Mouse (Mus musculus) hindbrain, embryonic 15.5 days (tissue): ENCODE results near the gene Mfsd6. TPM values are rescaled to one million over a fixed set of nuclear protein-coding genes. Genes with fewer than 3 reads are reported as not detected.

ENCODE experiments used
- ATAC-seq: fragments of 200-750 bp; cut with Nextera tagmentation; 2 replicates; pipeline ENCODE4 v1.8.0; 2017; ENCODE audit warnings: low read depth, moderate number of reproducible peaks, moderate TSS enrichment; ENCODE audit not compliant: low FRiP score
- H3K27ac ChIP-seq: fragments of 300-500 bp; sonication (generic); replicated peaks from 2 replicates; pipeline ENCODE4 v1.5.1; 2015; ENCODE audit warnings: mild to moderate bottlenecking, inconsistent platforms
- H3K27me3 ChIP-seq: fragments of 300-500 bp; sonication (generic); 2 replicates; pipeline ENCODE4 v1.6.1; 2015; ENCODE audit warnings: control low read depth, inconsistent platforms
- H3K36me3 ChIP-seq: fragments of 300-500 bp; sonication (generic); 2 replicates; pipeline ENCODE4 v1.6.1; 2015; ENCODE audit warnings: control low read depth, inconsistent platforms
- H3K4me1 ChIP-seq: fragments of 300-500 bp; sonication (generic); replicated peaks from 2 replicates; pipeline ENCODE4 v1.6.1; 2015; ENCODE audit warnings: control low read depth, inconsistent platforms
- H3K4me2 ChIP-seq: fragments of 300-500 bp; sonication (generic); 2 replicates; pipeline ENCODE4 v1.6.1; 2015; ENCODE audit warnings: moderate library complexity, mild to moderate bottlenecking, inconsistent platforms
- H3K4me3 ChIP-seq: fragments of 300-500 bp; sonication (generic); 2 replicates; pipeline ENCODE4 v1.5.1; 2015; ENCODE audit warnings: mild to moderate bottlenecking, inconsistent platforms
- H3K9ac ChIP-seq: fragments of 300-500 bp; sonication (generic); 2 replicates; pipeline ENCODE4 v1.6.1; 2015; ENCODE audit warnings: inconsistent platforms
- H3K9me3 ChIP-seq: fragments of 300-500 bp; sonication (generic); 2 replicates; pipeline ENCODE4 v1.6.1; 2016; ENCODE audit warnings: control low read depth, inconsistent platforms
- WGBS: fragments of 180-500 bp; shearing (Covaris S2); methylation state at CpG from one replicate; pipeline ENCODE4 v1.1.7; 2015; 5-methylcytosine and 5-hydroxymethylcytosine counted together
- polyA plus RNA-seq: library from polyadenylated mRNA; unstranded; fragments of >200 nt; fragmentation: Nextera tagmentation; extraction: Ambion mirVana; gene quantifications from 2 replicates; pipeline ENCODE4 v1.2.1, GENCODE M21; 2015

The Mfsd6 gene
- polyA plus RNA-seq, 1 experiment from 2014 or later = 12.8 TPM

DNA sequence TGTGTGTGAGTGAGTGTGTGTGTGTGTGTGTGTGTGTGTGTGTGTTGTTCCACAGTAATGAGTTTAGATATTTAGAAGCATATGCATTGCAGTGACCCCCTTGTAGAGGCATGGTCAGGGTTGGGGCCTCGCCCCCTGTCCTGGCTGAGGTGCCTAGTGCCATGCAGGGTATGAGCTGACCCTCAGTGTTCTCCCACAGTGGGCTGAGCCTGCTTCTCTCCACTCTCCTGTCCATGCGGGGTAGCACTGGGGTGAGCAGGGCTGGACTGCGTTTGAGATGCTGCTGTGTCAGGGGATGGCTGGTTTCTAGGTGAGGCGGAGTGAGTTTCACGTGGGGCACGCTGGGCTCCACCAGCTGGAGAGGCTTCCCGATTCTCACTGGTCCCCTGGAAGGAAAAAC lies 69.1 kb downstream of the Mfsd6 start:
- no peak overlapping the region for H3K27ac ChIP-seq
- no peak overlapping the region for H3K4me3 ChIP-seq
- H3K4me1 ChIP-seq = no peaks in the 10 kb centered on the region
- no peaks in the 10 kb centered on the region for H3K9me3 ChIP-seq
- H3K27me3 ChIP-seq = no peaks in the 10 kb centered on the region
- H3K4me2 ChIP-seq = no peak overlapping the region
- ATAC-seq = peak; percentile 51; the same call in 1 of the 2 replicates
- peaks cover 30% of the 10 kb centered on the region for H3K36me3 ChIP-seq
- 90% methylated on average over 7 of the region's 7 CpGs for WGBS
- H3K9ac ChIP-seq = no peak overlapping the region

DNA sequence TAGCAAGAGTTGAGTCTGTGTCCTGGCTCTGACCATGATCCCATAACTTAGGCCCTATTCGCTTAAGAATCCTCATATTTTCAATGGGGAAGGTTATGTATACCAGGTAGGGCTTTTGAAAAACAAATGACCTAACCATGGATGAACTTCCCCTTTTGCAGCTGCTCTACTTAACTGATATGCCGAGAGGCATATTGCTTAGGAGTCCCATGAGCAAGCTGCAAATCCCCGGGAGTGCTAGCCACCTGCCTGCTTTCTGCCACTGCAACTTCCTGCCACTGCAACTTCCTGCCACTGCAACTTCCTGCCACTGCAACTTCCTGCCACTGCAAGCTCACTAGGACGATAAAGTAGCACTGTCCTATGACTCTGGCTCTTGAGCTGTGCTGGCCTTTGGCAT lies 72.1 kb downstream of the Mfsd6 start:
- no peak for ATAC-seq
- H3K9me3 ChIP-seq = no peaks in the 10 kb centered on the region
- H3K4me2 ChIP-seq = no peak overlapping the region
- no peak overlapping the region for H3K9ac ChIP-seq
- peaks cover 6% of the 10 kb centered on the region; the same call in 1 of the 2 replicates for H3K36me3 ChIP-seq
- H3K4me3 ChIP-seq = no peak overlapping the region
- no peaks in the 10 kb centered on the region for H3K27me3 ChIP-seq
- no peak overlapping the region for H3K27ac ChIP-seq
- WGBS = 87% methylated on average over 4 of the region's 4 CpGs
- H3K4me1 ChIP-seq = no peaks in the 10 kb centered on the region

DNA sequence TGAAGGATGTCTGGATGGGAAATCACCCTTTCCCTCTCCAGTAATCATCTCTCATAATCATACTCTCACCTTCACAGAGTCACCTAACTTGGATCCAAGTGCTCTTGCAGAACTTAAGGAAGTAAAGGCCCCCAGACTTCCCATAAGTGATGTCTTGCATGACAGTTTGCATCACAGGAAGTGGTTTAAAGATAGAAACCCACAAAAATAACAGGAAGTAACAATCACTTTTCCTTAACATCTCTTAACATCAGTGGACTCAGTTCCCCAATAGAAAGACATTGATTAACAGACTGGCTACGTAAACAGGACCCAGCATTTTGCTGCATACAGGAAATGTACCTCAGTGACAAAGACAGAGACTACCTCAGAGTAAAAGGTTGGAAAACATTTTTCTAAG lies 73.9 kb downstream of the Mfsd6 start:
- Histone ChIP-seq H3K9me3 (no peaks in the 10 kb centered on the region), H3K9ac (no peak overlapping the region), H3K27me3 (no peaks in the 10 kb centered on the region), H3K36me3 (peaks cover 11% of the 10 kb centered on the region), H3K4me2 (no peak overlapping the region), H3K4me1 (no peaks in the 10 kb centered on the region), H3K4me3 (no peak overlapping the region), H3K27ac (no peak overlapping the region)
- ATAC-seq = no peak
- WGBS = 97% methylated on average over 1 of the region's 1 CpGs

DNA sequence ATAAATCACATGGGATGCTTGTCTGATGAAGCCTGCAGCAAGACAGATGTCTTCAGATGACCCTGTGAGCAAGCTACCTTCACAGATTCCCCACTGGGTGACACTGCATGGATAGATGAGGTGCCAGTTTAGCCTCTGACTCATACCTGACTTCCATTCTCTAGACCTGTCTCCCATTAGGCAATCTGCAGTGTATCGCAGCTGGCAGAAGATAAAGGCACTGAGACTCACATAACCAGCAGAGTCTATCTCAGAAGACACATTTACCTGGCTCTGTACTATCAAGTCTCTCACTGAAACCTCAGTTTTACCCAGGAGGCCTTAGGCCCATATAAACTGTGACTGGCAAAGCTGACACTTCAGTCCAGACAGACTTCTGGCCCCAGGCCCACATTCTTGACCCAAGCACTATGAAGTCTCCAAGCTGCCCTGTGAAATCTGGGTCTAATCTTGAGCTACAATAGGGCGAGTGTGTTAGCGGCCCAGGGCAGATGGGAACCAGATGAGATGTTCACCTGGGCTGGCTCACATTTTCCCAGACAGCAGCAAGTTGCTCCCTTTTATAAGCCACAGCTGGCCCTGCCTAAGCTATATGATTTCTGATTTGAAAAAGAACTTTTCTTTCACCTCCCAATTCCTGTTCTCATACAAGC lies 74.5 kb downstream of the Mfsd6 start:
- Histone ChIP-seq H3K27me3 (no peaks in the 10 kb centered on the region), H3K9ac (no peak overlapping the region), H3K4me3 (no peak overlapping the region), H3K4me2 (no peak overlapping the region), H3K9me3 (no peaks in the 10 kb centered on the region), H3K36me3 (peaks cover 11% of the 10 kb centered on the region), H3K4me1 (no peaks in the 10 kb centered on the region), H3K27ac (no peak overlapping the region)
- ATAC-seq = 0 out of 2 replicates have a peak, but pooled peaks have one; percentile 31
- WGBS = 84% methylated on average over 3 of the region's 3 CpGs

DNA sequence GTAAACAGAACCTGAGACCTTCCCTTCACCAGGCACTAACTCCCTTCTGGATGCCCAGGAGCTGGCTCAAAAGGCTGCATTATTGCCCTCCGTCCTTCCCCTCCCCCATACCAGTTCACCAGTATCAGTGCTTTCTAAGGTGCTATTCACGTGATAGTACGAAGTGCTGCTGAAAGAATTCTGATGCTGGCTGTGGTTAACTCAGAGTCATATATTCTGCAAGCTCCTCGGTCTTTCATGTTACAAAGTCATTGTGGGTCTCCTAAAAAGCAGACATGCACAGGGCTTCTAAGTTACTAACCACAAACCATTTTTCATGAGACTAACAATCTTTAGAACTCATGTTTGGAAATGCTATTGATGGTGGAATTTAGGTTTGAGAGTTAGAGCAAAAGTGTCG lies 77.2 kb downstream of the Mfsd6 start:
- peaks cover 11% of the 10 kb centered on the region for H3K36me3 ChIP-seq
- H3K9me3 ChIP-seq = no peaks in the 10 kb centered on the region
- no peaks in the 10 kb centered on the region for H3K4me1 ChIP-seq
- 94% methylated on average over 5 of the region's 5 CpGs for WGBS
- no peak overlapping the region for H3K27ac ChIP-seq
- ATAC-seq = no peak
- H3K9ac ChIP-seq = no peak overlapping the region
- H3K4me3 ChIP-seq = no peak overlapping the region
- no peak overlapping the region for H3K4me2 ChIP-seq
- no peaks in the 10 kb centered on the region for H3K27me3 ChIP-seq

DNA sequence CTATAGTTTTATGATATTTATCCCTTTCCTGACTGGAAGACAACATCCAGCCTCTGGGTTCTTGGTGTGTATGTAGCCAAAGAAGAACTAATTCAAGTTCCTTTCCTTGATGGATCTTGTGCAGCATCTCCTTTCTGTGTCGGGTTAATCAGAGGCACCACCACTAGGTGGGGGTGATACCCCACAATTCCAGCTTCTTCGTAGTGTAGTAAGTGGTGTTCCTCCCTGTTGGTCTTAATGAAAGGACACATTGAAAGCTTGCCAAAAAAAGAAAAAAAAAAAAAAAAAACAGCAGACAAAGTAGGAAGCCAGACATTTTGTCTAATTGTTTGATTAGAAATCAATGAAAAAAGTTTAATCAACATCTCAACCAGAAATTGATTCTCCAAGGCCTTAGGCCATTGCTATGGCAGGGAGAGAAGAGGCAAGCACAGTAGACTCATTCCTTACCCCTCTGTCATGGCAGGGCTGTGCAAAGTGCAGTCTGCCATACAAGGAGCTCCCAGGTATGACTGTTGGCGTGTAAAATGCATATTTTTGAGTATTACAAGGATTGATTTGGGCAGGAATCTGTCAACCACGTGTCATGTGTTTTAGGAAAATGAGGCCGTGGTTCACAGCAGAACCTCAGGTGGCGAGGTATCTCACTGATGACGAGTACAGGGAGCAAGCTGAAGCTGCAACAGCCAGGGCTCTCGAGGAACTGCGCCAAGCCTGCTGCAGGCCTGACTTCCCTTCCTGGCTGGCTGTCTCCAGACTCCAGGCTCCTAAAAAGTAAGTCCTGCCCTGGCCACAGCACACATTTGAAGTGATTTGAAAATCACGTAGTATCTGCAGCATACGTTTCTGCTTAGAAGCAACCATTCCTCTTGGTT lies 78.9 kb downstream of the Mfsd6 start:
- peak; percentile 86; the same call in 1 of the 2 replicates for ATAC-seq
- Histone ChIP-seq H3K36me3 (peaks cover 11% of the 10 kb centered on the region), H3K9me3 (no peaks in the 10 kb centered on the region), H3K9ac (no peak overlapping the region), H3K4me1 (no peaks in the 10 kb centered on the region), H3K4me3 (no peak overlapping the region), H3K27ac (no peak overlapping the region), H3K4me2 (no peak overlapping the region), H3K27me3 (no peaks in the 10 kb centered on the region)
- 77% methylated on average over 11 of the region's 11 CpGs for WGBS

DNA sequence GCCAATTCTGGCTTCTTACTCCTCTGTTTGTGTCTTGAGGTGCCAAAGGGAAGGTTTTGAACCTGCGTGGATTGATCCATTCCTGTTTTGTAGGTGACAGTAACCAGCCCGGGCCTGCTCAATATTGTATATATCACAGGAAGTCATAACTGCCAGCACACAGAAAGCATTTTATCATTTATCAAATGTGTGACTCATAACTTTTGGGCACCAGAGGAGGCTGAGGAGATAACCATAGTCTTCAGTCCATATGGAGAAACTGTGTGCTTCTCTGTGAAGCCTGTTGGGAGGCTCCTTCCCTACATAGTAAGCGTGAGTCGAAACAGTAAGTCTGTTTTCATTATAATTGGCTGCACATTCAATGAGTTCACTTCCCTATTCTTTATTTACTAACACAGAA lies 86.5 kb downstream of the Mfsd6 start:
- no peak overlapping the region for H3K4me2 ChIP-seq
- no peak overlapping the region for H3K9ac ChIP-seq
- H3K9me3 ChIP-seq = no peaks in the 10 kb centered on the region
- H3K27ac ChIP-seq = no peak overlapping the region
- no peak overlapping the region for H3K4me3 ChIP-seq
- 0 out of 2 replicates have a peak, but pooled peaks cover 4% of the 10 kb centered on the region for H3K36me3 ChIP-seq
- no peaks in the 10 kb centered on the region for H3K27me3 ChIP-seq
- ATAC-seq = no peak
- 92% methylated on average over 4 of the region's 4 CpGs for WGBS
- H3K4me1 ChIP-seq = no peaks in the 10 kb centered on the region

DNA sequence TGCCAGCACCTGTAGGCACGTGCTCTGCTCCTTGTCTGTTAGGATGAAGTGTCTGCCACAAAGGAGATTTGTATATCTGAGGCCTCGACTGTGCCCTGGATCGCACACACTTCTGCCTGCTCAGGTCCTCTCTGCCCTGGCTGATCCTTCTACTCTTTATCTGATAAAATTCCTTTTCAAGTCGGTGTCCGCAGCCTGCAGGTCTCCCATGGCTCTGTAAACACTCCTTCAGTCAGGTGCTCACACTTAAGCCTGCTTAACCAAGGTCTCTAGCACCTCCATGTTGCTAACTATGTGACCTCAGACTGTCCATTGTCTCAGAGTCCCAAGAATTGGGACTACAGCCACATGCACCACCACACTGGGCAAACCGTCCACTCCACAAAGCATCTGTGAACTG lies 87.0 kb downstream of the Mfsd6 start:
- H3K9ac ChIP-seq = no peak overlapping the region
- no peak overlapping the region for H3K4me2 ChIP-seq
- H3K4me1 ChIP-seq = no peaks in the 10 kb centered on the region
- 93% methylated on average over 6 of the region's 6 CpGs for WGBS
- no peak for ATAC-seq
- 0 out of 2 replicates have a peak, but pooled peaks cover 4% of the 10 kb centered on the region for H3K36me3 ChIP-seq
- H3K27me3 ChIP-seq = no peaks in the 10 kb centered on the region
- no peaks in the 10 kb centered on the region for H3K9me3 ChIP-seq
- H3K4me3 ChIP-seq = no peak overlapping the region
- H3K27ac ChIP-seq = no peak overlapping the region

DNA sequence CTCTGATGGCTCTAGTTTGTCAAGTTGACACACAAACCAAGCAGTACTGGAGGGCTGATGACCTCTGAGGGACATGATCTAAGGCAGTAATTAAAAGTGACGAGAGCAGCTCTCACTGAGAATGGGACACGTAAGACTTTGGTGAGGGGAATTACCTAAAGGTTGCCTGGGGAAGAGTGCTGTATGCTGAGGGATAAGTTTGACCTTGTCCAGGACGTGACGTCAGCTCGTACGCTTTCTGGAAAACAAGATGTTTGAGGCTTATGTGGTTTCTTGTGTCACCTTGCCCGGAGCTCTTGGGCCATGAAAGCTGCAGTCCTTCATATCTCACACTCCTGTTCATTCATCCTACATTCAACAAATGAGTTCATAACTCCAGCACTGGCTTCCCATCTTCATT lies 88.2 kb downstream of the Mfsd6 start:
- Histone ChIP-seq H3K4me2 (no peak overlapping the region), H3K4me3 (no peak overlapping the region), H3K9ac (no peak overlapping the region), H3K36me3 (0 out of 2 replicates have a peak, but pooled peaks cover 4% of the 10 kb centered on the region), H3K9me3 (no peaks in the 10 kb centered on the region), H3K27me3 (no peaks in the 10 kb centered on the region), H3K4me1 (no peaks in the 10 kb centered on the region), H3K27ac (no peak overlapping the region)
- 95% methylated on average over 7 of the region's 7 CpGs for WGBS
- ATAC-seq = no peak

DNA sequence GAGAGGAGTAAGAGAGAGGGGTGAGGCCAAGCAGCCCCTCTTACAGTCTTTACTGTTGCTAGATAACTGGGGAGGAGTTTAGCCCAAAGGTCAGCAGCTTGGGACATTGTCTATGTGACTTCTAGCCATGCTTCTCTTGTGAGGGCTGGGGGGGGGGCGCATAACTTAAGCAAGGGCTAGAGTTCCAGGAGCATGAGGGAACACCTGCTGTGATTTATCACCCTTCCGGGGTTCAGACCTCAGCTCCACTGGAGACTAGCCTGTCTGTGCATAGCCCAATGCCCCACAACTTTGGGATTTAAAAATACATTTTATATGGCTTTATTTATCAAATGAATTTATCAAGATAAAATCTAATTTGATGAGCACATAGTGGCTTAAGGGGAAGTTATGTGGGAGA lies 89.2 kb downstream of the Mfsd6 start:
- 80% methylated on average over 2 of the region's 2 CpGs for WGBS
- no peaks in the 10 kb centered on the region for H3K4me1 ChIP-seq

DNA sequence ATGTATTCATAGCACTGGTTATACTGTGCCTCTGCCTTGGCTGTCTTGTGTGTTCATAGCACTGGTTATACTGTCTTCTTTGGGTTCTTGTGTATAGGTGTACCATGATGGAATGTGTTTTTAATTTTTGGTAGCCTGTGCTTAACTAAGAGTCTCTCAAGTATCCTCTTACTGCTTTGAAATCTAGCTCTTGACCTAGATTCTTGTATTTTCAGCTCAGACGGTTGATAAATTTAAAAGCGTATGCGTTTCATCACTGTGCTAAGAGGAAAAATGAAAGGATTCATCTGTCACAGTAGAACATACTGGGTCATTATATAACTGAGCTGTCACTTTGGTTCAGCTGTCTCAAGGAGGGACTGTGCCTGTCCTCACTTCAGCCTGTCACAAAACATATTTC lies 91.3 kb downstream of the Mfsd6 start:
- no peak overlapping the region for H3K9ac ChIP-seq
- H3K27me3 ChIP-seq = no peaks in the 10 kb centered on the region
- no peak for ATAC-seq
- H3K4me2 ChIP-seq = no peak overlapping the region
- H3K4me1 ChIP-seq = peaks cover 15% of the 10 kb centered on the region
- H3K36me3 ChIP-seq = 0 out of 2 replicates have a peak, but pooled peaks cover 4% of the 10 kb centered on the region
- H3K9me3 ChIP-seq = no peaks in the 10 kb centered on the region
- H3K27ac ChIP-seq = no peak overlapping the region
- no peak overlapping the region for H3K4me3 ChIP-seq
- 95% methylated on average over 3 of the region's 3 CpGs for WGBS

More for the DNA sequence above, 89.2 kb downstream of the Mfsd6 start:
- Histone ChIP-seq H3K36me3 (0 out of 2 replicates have a peak, but pooled peaks cover 4% of the 10 kb centered on the region), H3K27me3 (no peaks in the 10 kb centered on the region), H3K4me3 (no peak overlapping the region), H3K9me3 (no peaks in the 10 kb centered on the region), H3K27ac (no peak overlapping the region), H3K4me2 (no peak overlapping the region), H3K9ac (no peak overlapping the region)
- no peak for ATAC-seq

DNA sequence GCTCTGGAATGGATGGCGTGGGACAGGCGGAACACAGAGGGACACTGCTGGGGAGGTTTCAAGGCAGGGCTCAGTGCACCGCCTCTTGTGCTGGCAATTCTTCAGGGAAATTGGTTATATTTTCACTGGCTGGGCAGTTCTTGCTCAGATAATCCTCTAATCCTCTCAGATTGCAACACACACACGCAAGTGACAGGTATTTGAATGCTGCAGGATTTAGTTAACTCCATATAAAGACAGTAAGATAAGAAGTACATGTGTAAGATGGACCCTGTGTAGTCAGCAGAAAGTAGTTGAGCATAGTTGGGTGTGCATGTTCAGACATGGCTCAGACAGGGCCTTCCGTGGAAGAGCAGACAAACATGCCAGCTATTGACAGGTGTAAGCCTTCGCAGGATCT lies 93.0 kb downstream of the Mfsd6 start:
- H3K4me1 ChIP-seq = peaks cover 15% of the 10 kb centered on the region
- H3K4me3 ChIP-seq = no peak overlapping the region
- H3K27me3 ChIP-seq = no peaks in the 10 kb centered on the region
- 96% methylated on average over 6 of the region's 6 CpGs for WGBS
- H3K9me3 ChIP-seq = no peaks in the 10 kb centered on the region
- H3K36me3 ChIP-seq = no peaks in the 10 kb centered on the region
- H3K4me2 ChIP-seq = no peak overlapping the region
- no peak for ATAC-seq
- H3K9ac ChIP-seq = no peak overlapping the region
- no peak overlapping the region for H3K27ac ChIP-seq
